Mouse (Mus musculus) left cerebral cortex, adult 8-10 months (tissue): ENCODE results near the gene Kirrel3. TPM values are rescaled to one million over a fixed set of nuclear protein-coding genes. Genes with fewer than 3 reads are reported as not detected.

Experiments used
- DNase-seq, 2 experiments: peaks; one replicate each; pipeline ENCODE4 v3.0.0; 2022; ENCODE audit warnings: low spot score in 2 of 2
- total RNA-seq, 4 experiments: library from RNA; stranded (reverse); gene quantifications; 2 replicates each; pipeline ENCODE4 v1.2.4; 2022

Kirrel3 gene
- total RNA-seq, 4 experiments from 2014 or later: 52.5 to 62.2 (median 53.9) TPM

- DNase-seq: no peak
These were observed 491.1 kb downstream of the Kirrel3 start for GRCm38 (mm10) chr9:34976596-34977462.

GRCm38 (mm10) chr9:34977700-34978099 lies 492.0 kb downstream of the Kirrel3 start:
- no peak for DNase-seq

- DNase-seq: no peak
These were observed 492.5 kb downstream of the Kirrel3 start for GRCm38 (mm10) chr9:34978229-34978628.

- no peak for DNase-seq
These were observed 495.0 kb downstream of the Kirrel3 start for GRCm38 (mm10) chr9:34980516-34981265.

- no peak for DNase-seq
These were observed 498.1 kb downstream of the Kirrel3 start for GRCm38 (mm10) chr9:34983513-34984462.

GRCm38 (mm10) chr9:34986156-34986555 lies 500.5 kb downstream of the Kirrel3 start:
- DNase-seq: peak in 1 of 2 experiments; percentile 72

- DNase-seq: no peak
These were observed 501.9 kb downstream of the Kirrel3 start for GRCm38 (mm10) chr9:34987422-34988148.

- no peak for DNase-seq
These were observed 503.0 kb downstream of the Kirrel3 start for GRCm38 (mm10) chr9:34988683-34989082.

- DNase-seq: no peak
These were observed 506.5 kb downstream of the Kirrel3 start for GRCm38 (mm10) chr9:34992201-34992600.

GRCm38 (mm10) chr9:34993467-34994211 lies 507.9 kb downstream of the Kirrel3 start:
- DNase-seq: peak in 1 of 2 experiments; percentile 73

GRCm38 (mm10) chr9:34995078-34995477 lies 509.4 kb downstream of the Kirrel3 start:
- DNase-seq: no peak

- DNase-seq: peak in 1 of 2 experiments; percentile 60
These were observed 510.1 kb downstream of the Kirrel3 start for GRCm38 (mm10) chr9:34995660-34996378.

GRCm38 (mm10) chr9:34997880-34998865 lies 512.5 kb downstream of the Kirrel3 start:
- no peak for DNase-seq

- no peak for DNase-seq
These were observed 518.4 kb downstream of the Kirrel3 start for GRCm38 (mm10) chr9:35004113-35004512.

- DNase-seq: no peak
These were observed 522.1 kb downstream of the Kirrel3 start for GRCm38 (mm10) chr9:35007697-35008341.

GRCm38 (mm10) chr9:35016762-35017161 lies 531.1 kb downstream of the Kirrel3 start:
- DNase-seq: no peak

- DNase-seq: peak; percentile 56 to 81
These were observed 531.9 kb downstream of the Kirrel3 start for GRCm38 (mm10) chr9:35017563-35017962.
